ENCODE assay signal across 25 mouse cellular contexts in the genomic region with DNA sequence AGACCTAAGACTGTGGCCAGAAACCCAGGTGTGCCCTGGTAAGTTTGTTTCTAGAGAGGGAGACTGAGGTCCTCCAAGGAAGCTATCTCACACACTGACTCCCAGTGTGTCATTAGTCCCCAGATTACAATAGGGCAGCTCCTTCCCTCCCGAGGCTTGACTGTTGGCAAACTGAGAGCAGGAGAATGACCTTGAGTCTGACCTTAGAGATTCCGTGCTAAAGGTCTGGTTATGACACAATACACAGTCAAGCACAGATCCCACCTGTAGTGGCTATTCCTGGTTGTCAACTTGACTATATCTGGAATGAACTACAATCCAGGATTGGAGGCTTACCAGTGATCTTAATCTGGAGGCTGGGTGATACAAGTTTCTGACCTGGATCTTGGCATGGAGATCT. TPM values are rescaled to one million over a fixed set of nuclear protein-coding genes. Genes with fewer than 3 reads are reported as not detected.
DNase-seq lines count a peak whose midpoint lies in the region; ATAC-seq and TF ChIP-seq lines count a peak whose summit lies in the region.
"Had no signal": no experiment of that assay in that cellular context is flagged by ENCODE, and none has a peak within 500 bp of the region (broad histone marks: within the 10 kb centered on the region; RNA-seq: fewer than 3 reads in every experiment).

No protein-coding gene starts in this region.

- no peak overlapping the region for H3K4me2 ChIP-seq in liver, embryonic 11.5 days
- no peak overlapping the region for H3K4me2 ChIP-seq in liver, postnatal 0 days (ENCODE audit: low read depth, low read length)
- H3K4me2 ChIP-seq in liver, embryonic 12.5 days: no peak overlapping the region

- no peak overlapping the region for H3K4me3 ChIP-seq in layer of hippocampus, adult 2 months
- H3K4me3 ChIP-seq in liver, adult 2 months (ENCODE audit: insufficient read depth, low read depth, low read length): no peak overlapping the region
- H3K4me3 ChIP-seq in liver, embryonic 11.5 days (ENCODE audit: low read depth, low read length): no peak overlapping the region
- H3K4me3 ChIP-seq in liver, postnatal 0 days (ENCODE audit: low read depth, low read length): no peak overlapping the region
- no peak overlapping the region for H3K4me3 ChIP-seq in liver, embryonic 12.5 days

- no peak for TF ChIP-seq EP300 in liver, postnatal 0 days (IDR thresholded peaks at IDR 0.05; ENCODE audit: low read depth)

- H3K9me3 ChIP-seq in liver, embryonic 11.5 days (ENCODE audit: control insufficient read depth, low read length): no peaks in the 10 kb centered on the region
- no peaks in the 10 kb centered on the region for H3K9me3 ChIP-seq in liver, postnatal 0 days (ENCODE audit: low read length)
- H3K9me3 ChIP-seq in liver, embryonic 12.5 days (replicated peaks): no peaks in the 10 kb centered on the region
- H3K9me3 ChIP-seq: G1E had no signal

- H3K79me2 ChIP-seq in liver, adult 2 months (ENCODE audit: control insufficient read depth, insufficient read depth, low read length): no peaks in the 10 kb centered on the region

- 0 out of 2 replicates have a peak overlapping the region, but pooled peaks have one; percentile 23 for H3K27ac ChIP-seq in layer of hippocampus, adult 2 months
- no peak overlapping the region for H3K27ac ChIP-seq in liver, adult 2 months (replicated peaks; ENCODE audit: insufficient read depth, low read depth, low read length)
- no peak overlapping the region for H3K27ac ChIP-seq in liver, embryonic 11.5 days (ENCODE audit: low read depth, low read length)
- H3K27ac ChIP-seq in liver, postnatal 0 days (ENCODE audit: low read depth): 0 out of 2 replicates have a peak overlapping the region, but pooled peaks have one; percentile 44
- H3K27ac ChIP-seq in liver, embryonic 12.5 days: no peak overlapping the region

- DNase-seq in layer of hippocampus, adult 2 months (ENCODE audit: low spot score in 2 of 2): no peak
- DNase-seq in layer of hippocampus, adult 9-10 months (ENCODE audit: low spot score): no peak
- DNase-seq in liver, adult 2 months (ENCODE audit: extremely low read depth, low read depth, low spot score): peak; percentile 80
- no peak for DNase-seq in liver, embryonic 11.5 days (ENCODE audit: low spot score)
- no peak for DNase-seq in liver, postnatal 0 days
- DNase-seq: adrenal gland, adult 2 months; adrenal gland, adult 8-10 months; adrenal gland, postnatal 10 days; adrenal gland, postnatal 14 days; adrenal gland, postnatal 25 days; adrenal gland, postnatal 36 days; B cell, adult 2 months; cerebellum, adult 11 months; cerebellum, adult 11-12 months; cerebellum, adult 18-20 months had no signal

- 12% methylated on average over 2 of the region's 2 CpGs for WGBS in liver, adult 2 months
- 74% methylated on average over 2 of the region's 2 CpGs for WGBS in liver, embryonic 11.5 days
- WGBS in liver, postnatal 0 days (ENCODE audit: insufficient replicate concordance): 49% methylated on average over 2 of the region's 2 CpGs
- WGBS in liver, embryonic 12.5 days (ENCODE audit: insufficient replicate concordance): 53% methylated on average over 2 of the region's 2 CpGs

- TF ChIP-seq CTCF in layer of hippocampus, adult 2 months (conservative IDR thresholded peaks at IDR 0.05): no peak
- TF ChIP-seq CTCF in liver, adult 2 months (IDR thresholded peaks at IDR 0.05; ENCODE audit: low read depth, low read length): no peak
- TF ChIP-seq CTCF in liver, postnatal 0 days (IDR thresholded peaks at IDR 0.05; ENCODE audit: low read depth): no peak

- H3K4me1 ChIP-seq in liver, adult 2 months (ENCODE audit: control insufficient read depth, insufficient read depth, low read length): peaks cover 5% of the 10 kb centered on the region
- peaks cover 15% of the 10 kb centered on the region; the same call in 1 of the 2 replicates for H3K4me1 ChIP-seq in liver, embryonic 11.5 days (replicated peaks; ENCODE audit: control insufficient read depth, insufficient read depth, low read length)
- no peaks in the 10 kb centered on the region; the same call in 1 of the 2 replicates for H3K4me1 ChIP-seq in liver, postnatal 0 days (ENCODE audit: insufficient read depth)
- peaks cover 36% of the 10 kb centered on the region for H3K4me1 ChIP-seq in liver, embryonic 12.5 days

- no peak for TF ChIP-seq POLR2A in liver, adult 2 months (IDR thresholded peaks at IDR 0.05; ENCODE audit: extremely low read depth, insufficient read depth, low read length)

- no peak for ATAC-seq in liver, embryonic 11.5 days (replicated peaks; ENCODE audit: low FRiP score)
- peak; percentile 65 for ATAC-seq in liver, postnatal 0 days
- no peak for ATAC-seq in liver, embryonic 12.5 days
- ATAC-seq: activated CD4-positive, CD25-positive, alpha-beta regulatory T cell, adult 4 months; CD4-positive, CD25-positive, alpha-beta regulatory T cell, adult 4 months; Patski had no signal

- no peaks in the 10 kb centered on the region for H3K36me3 ChIP-seq in liver, adult 2 months (ENCODE audit: control insufficient read depth, insufficient read depth, low read length)
- H3K36me3 ChIP-seq in liver, embryonic 11.5 days (ENCODE audit: control insufficient read depth, insufficient read depth, low read length): no peaks in the 10 kb centered on the region
- no peaks in the 10 kb centered on the region for H3K36me3 ChIP-seq in liver, postnatal 0 days (replicated peaks; ENCODE audit: insufficient read depth, low read length)
- no peaks in the 10 kb centered on the region for H3K36me3 ChIP-seq in liver, embryonic 12.5 days
- H3K36me3 ChIP-seq: G1E had no signal

- H3K9ac ChIP-seq in liver, adult 2 months (ENCODE audit: low read depth, low read length): no peak overlapping the region
- no peak overlapping the region for H3K9ac ChIP-seq in liver, embryonic 11.5 days (ENCODE audit: low read depth, low read length)
- no peak overlapping the region for H3K9ac ChIP-seq in liver, postnatal 0 days (replicated peaks)
- no peak overlapping the region for H3K9ac ChIP-seq in liver, embryonic 12.5 days

- H3K27me3 ChIP-seq in liver, adult 2 months (ENCODE audit: control insufficient read depth, insufficient read depth, low read length): no peaks in the 10 kb centered on the region
- H3K27me3 ChIP-seq in liver, embryonic 11.5 days (replicated peaks; ENCODE audit: control insufficient read depth, insufficient read depth, low read length): no peaks in the 10 kb centered on the region
- no peaks in the 10 kb centered on the region for H3K27me3 ChIP-seq in liver, postnatal 0 days (ENCODE audit: insufficient read depth, low read length)
- peaks cover 16% of the 10 kb centered on the region; the same call in 1 of the 2 replicates for H3K27me3 ChIP-seq in liver, embryonic 12.5 days (replicated peaks)

RNA-seq across cellular contexts. Expression of a gene that starts 23.9 kb away (rescaled TPM):
- total RNA-seq in layer of hippocampus, adult 2 months (2021): not detected
- total RNA-seq in liver, adult 2 months (2014; rRNA removed): 0.20 and 0.37 TPM in 2 replicates
- polyA plus RNA-seq in liver, adult 2 months (2012; rRNA removed): not detected in 2 replicates
- not detected in 2 replicates for polyA plus RNA-seq in liver, embryonic 11.5 days (2014; fragmentation: Nextera tagmentation; extraction: Ambion mirVana)
- not detected in 2 replicates for polyA plus RNA-seq in liver, postnatal 0 days (2015; fragmentation: Nextera tagmentation; extraction: Ambion mirVana)
- polyA plus RNA-seq in liver, embryonic 12.5 days (2016; fragmentation: Nextera tagmentation; extraction: Ambion mirVana): not detected in 2 replicates
- total RNA-seq: adrenal gland, postnatal 14 days; adrenal gland, postnatal 25 days; adrenal gland, postnatal 36 days; CH12.LX; ES-E14; G1E; MEL had no signal
- polyA plus RNA-seq: activated CD4-positive, CD25-positive, alpha-beta regulatory T cell, adult 4 months; adrenal gland, adult 2 months; brain, embryonic 14.5 days; C2C12; CD4-positive, CD25-positive, alpha-beta regulatory T cell, adult 4 months; G1E; Patski had no signal

Comparison
In these comparisons a context has a peak if more than half of its experiments do, and no peak if none do; other contexts are left out.
1. H3K27ac ChIP-seq: peak in layer of hippocampus, adult 2 months (single experiment) and liver, postnatal 0 days (single experiment); none in liver, adult 2 months (single experiment), liver, embryonic 11.5 days (single experiment) and liver, embryonic 12.5 days (single experiment).